Mouse (Mus musculus): Measurements from ENCODE around the gene Slc6a11. TPM values are rescaled to one million over a fixed set of nuclear protein-coding genes. Genes with fewer than 3 reads are reported as not detected.

Slc6a11 gene
- polyA plus RNA-seq, 1 experiment, result 0.30 TPM

DNA sequence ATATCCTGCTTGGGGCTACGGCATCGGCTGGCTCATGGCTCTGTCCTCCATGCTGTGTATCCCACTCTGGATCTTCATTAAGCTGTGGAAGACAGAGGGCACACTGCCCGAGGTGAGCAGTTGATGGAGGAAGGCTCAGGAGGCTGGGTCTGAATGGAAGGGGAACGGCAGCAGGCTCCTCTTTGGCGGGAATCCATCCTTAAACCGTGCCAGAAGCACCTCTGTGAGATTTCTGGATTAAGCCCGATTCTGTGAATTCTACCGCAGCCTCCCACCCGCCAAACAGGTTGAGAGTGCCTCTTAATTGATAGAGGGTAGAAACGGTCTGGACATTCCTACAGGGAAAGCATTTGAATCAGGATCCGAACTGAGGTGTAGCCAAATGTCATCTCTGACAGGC, 114.6 kb downstream of the Slc6a11 start:
- Histone ChIP-seq H3K4me1 (ENCODE audit: control insufficient read depth, insufficient read depth, insufficient read length, low read length) (no peaks in the 10 kb centered on the region), H3K27me3 (ENCODE audit: control insufficient read depth, insufficient read depth, low read length) (no peaks in the 10 kb centered on the region), H3K36me3 (ENCODE audit: control insufficient read depth, insufficient read depth, low read length) (no peaks in the 10 kb centered on the region), H3K4me3 (ENCODE audit: low read depth, low read length) (no peak overlapping the region), H3K27ac (ENCODE audit: insufficient read depth, low read depth, low read length) (no peak overlapping the region)
- TF ChIP-seq CTCF (IDR thresholded peaks at IDR 0.05; ENCODE audit: extremely low read depth, insufficient read length, insufficient replicate concordance, low read depth, low read length), result no peak
- no peak for TF ChIP-seq POLR2A (IDR thresholded peaks at IDR 0.05; ENCODE audit: low read depth, low read length)
- WGBS, result 72% methylated on average over 11 of the region's 11 CpGs

DNA sequence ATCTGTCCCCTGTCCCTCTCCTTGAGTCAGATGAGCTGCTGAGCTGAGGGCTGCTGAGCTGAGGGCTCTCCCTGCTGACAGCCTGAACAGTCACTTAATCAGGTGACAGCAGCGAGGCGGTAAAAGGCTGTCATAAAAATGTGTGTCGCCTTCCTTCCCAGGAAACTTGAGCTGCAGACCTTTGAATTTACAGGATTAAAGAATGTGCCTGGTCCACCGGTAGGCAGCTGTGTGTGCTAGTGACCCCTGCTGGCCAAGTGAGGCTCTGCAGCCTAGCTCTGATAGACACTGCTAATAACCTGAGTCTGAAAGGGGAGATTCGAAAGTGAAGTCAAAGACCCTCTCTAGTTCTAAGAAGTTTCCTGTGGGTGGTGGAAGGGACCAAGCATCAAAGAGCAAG, 119.3 kb downstream of the Slc6a11 start:
- Histone ChIP-seq H3K4me1 (ENCODE audit: control insufficient read depth, insufficient read depth, insufficient read length, low read length) (no peaks in the 10 kb centered on the region), H3K27me3 (ENCODE audit: control insufficient read depth, insufficient read depth, low read length) (no peaks in the 10 kb centered on the region), H3K4me3 (ENCODE audit: low read depth, low read length) (no peak overlapping the region), H3K36me3 (ENCODE audit: control insufficient read depth, insufficient read depth, low read length) (no peaks in the 10 kb centered on the region), H3K27ac (ENCODE audit: insufficient read depth, low read depth, low read length) (no peak overlapping the region)
- WGBS, result 2% methylated on average over 5 of the region's 5 CpGs
- TF ChIP-seq CTCF (IDR thresholded peaks at IDR 0.05; ENCODE audit: extremely low read depth, insufficient read length, insufficient replicate concordance, low read depth, low read length) (peak; percentile 92; the same call in 1 of the 2 replicates), POLR2A (IDR thresholded peaks at IDR 0.05; ENCODE audit: low read depth, low read length) (no peak)

DNA sequence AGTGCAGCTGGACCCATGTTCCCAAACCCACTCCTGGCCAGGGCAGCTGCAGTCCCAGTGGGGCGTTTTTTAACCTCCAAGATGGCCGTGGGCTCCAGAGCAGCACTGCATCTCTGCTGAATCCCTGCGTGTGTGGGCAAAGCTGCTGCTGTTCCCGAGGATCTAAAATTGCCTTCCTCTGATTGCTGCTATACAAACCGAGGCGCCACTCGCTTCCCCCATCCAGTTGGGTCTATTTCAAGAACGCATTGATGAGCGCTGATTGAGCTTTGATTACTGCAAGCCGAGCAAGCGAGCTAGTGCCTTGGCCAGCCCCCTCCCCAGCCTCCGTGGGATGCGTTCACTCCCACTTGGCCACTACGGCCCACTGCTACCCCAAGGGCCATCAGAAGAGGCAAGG, 123.9 kb downstream of the Slc6a11 start:
- Histone ChIP-seq H3K27me3 (ENCODE audit: control insufficient read depth, insufficient read depth, low read length) (no peaks in the 10 kb centered on the region), H3K27ac (ENCODE audit: insufficient read depth, low read depth, low read length) (no peak overlapping the region), H3K36me3 (ENCODE audit: control insufficient read depth, insufficient read depth, low read length) (no peaks in the 10 kb centered on the region), H3K4me1 (ENCODE audit: control insufficient read depth, insufficient read depth, insufficient read length, low read length) (no peaks in the 10 kb centered on the region), H3K4me3 (ENCODE audit: low read depth, low read length) (no peak overlapping the region)
- no peak for TF ChIP-seq POLR2A (IDR thresholded peaks at IDR 0.05; ENCODE audit: low read depth, low read length)
- TF ChIP-seq CTCF (IDR thresholded peaks at IDR 0.05; ENCODE audit: extremely low read depth, insufficient read length, insufficient replicate concordance, low read depth, low read length), result no peak
- 79% methylated on average over 14 of the region's 14 CpGs for WGBS

DNA sequence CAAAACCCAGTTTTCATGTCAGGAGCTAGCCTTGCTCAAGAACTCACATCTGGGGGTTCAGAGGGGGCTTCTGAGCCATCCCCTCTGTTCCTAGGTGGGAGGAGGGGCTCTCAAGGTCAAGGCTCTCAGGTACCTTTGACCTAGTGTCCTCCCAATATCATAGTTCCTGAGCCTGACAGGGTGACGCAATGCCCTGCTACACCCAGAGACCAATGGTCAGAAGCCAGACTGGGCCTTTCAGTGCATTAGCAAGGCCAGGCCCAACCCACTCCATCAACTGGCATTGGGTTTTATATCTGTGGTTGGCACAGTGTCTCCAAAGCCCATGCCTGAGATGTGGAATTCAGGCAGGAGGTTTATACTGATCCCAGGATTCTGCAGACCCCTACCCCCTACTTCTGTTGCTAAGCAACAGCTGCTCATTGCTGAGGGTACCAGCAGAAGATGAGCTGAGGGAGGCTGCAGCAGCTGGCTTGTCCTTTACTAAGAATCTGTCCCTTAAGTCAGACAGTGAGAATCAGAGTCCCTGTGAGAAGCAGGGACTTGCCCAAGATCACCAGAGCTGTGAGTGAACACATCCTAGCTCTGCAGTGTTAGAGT, 126.8 kb downstream of the Slc6a11 start:
- Histone ChIP-seq H3K4me3 (ENCODE audit: low read depth, low read length) (no peak overlapping the region), H3K27me3 (ENCODE audit: control insufficient read depth, insufficient read depth, low read length) (no peaks in the 10 kb centered on the region), H3K27ac (ENCODE audit: insufficient read depth, low read depth, low read length) (no peak overlapping the region), H3K36me3 (ENCODE audit: control insufficient read depth, insufficient read depth, low read length) (no peaks in the 10 kb centered on the region), H3K4me1 (ENCODE audit: control insufficient read depth, insufficient read depth, insufficient read length, low read length) (no peaks in the 10 kb centered on the region)
- 69% methylated on average over 1 of the region's 1 CpGs for WGBS
- TF ChIP-seq POLR2A (IDR thresholded peaks at IDR 0.05; ENCODE audit: low read depth, low read length), result no peak
- TF ChIP-seq CTCF (IDR thresholded peaks at IDR 0.05; ENCODE audit: extremely low read depth, insufficient read length, insufficient replicate concordance, low read depth, low read length), result no peak

DNA sequence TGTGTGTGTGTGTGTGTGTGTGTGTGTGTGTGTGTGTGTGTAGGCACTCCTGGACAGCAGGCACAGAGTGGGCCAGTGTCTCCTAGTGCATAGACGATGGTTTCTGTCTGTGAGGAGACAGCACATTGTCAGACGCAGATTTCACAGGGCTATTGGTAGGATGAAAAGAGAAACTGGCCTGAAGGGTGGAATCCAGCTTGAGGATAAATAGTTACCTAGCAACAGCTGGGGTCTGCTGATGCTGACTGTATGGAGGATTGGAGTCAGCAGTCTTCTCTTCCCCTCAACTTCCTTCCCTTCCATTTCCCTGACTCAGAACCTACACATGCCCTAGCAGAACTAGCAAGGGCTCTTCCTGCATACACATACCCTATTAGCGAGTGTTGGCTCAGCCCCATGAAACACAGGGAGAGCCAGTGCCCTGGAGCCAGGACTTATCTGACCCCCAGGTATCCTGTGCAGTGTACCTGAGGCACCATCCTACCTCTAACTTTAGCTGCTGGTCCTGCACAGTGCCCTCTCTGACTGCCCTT, 127.7 kb downstream of the Slc6a11 start:
- no peak overlapping the region for H3K27ac ChIP-seq (ENCODE audit: insufficient read depth, low read depth, low read length)
- TF ChIP-seq POLR2A (IDR thresholded peaks at IDR 0.05; ENCODE audit: low read depth, low read length) (no peak), CTCF (IDR thresholded peaks at IDR 0.05; ENCODE audit: extremely low read depth, insufficient read length, insufficient replicate concordance, low read depth, low read length) (no peak)
- H3K4me1 ChIP-seq (ENCODE audit: control insufficient read depth, insufficient read depth, insufficient read length, low read length), result no peaks in the 10 kb centered on the region
- 67% methylated on average over 3 of the region's 3 CpGs for WGBS
- H3K4me3 ChIP-seq (ENCODE audit: low read depth, low read length), result no peak overlapping the region
- no peaks in the 10 kb centered on the region for H3K27me3 ChIP-seq (ENCODE audit: control insufficient read depth, insufficient read depth, low read length)
- H3K36me3 ChIP-seq (ENCODE audit: control insufficient read depth, insufficient read depth, low read length), result no peaks in the 10 kb centered on the region

DNA sequence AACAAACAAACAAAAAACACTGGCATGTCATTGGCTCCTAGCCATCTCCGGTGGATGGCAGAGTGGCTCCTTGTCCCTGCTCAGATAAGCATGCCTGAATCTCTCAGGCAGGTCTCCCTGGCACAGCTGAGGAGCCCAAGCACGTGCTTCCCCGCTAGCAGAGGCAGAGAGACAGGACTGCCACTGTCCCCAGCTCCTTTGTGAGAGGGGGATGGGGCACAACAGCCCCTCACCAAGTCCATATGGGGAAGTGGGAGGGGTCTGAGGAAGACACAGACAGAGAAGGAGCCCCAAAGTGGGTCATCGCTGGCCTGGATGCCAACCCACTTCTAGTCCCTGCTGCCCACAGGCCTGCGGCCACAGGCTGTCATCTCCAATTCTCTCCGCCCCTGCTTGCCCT, 130.6 kb downstream of the Slc6a11 start:
- Histone ChIP-seq H3K4me1 (ENCODE audit: control insufficient read depth, insufficient read depth, insufficient read length, low read length) (peaks cover 3% of the 10 kb centered on the region; the same call in 1 of the 2 replicates), H3K27ac (ENCODE audit: insufficient read depth, low read depth, low read length) (no peak overlapping the region), H3K36me3 (ENCODE audit: control insufficient read depth, insufficient read depth, low read length) (no peaks in the 10 kb centered on the region), H3K4me3 (ENCODE audit: low read depth, low read length) (no peak overlapping the region), H3K27me3 (ENCODE audit: control insufficient read depth, insufficient read depth, low read length) (no peaks in the 10 kb centered on the region)
- TF ChIP-seq CTCF (IDR thresholded peaks at IDR 0.05; ENCODE audit: extremely low read depth, insufficient read length, insufficient replicate concordance, low read depth, low read length) (no peak), POLR2A (IDR thresholded peaks at IDR 0.05; ENCODE audit: low read depth, low read length) (no peak)
- whole genome bisulfite sequencing, result 62% methylated on average over 6 of the region's 6 CpGs

DNA sequence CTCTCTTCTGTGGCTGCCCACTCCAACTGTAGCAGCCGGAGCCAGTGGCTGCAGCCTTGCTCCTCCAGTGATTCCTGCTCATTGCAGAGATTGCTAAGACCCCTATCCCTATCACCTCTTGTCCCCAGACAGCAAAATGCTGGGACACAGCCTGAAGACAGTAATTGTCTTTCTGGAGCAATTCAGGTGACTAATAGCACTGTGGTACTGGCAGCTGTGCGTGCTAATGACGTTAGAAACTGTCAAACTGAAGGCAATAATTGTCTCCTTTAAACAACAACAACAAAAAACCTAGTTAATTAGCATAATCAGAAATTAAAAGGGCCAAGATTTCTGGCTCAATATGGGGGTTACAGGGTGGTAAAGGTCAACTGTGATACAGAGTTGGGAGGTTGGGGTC, 133.0 kb downstream of the Slc6a11 start:
- peaks cover 3% of the 10 kb centered on the region; the same call in 1 of the 2 replicates for H3K4me1 ChIP-seq (ENCODE audit: control insufficient read depth, insufficient read depth, insufficient read length, low read length)
- H3K4me3 ChIP-seq (ENCODE audit: low read depth, low read length), result no peak overlapping the region
- 30% methylated on average over 3 of the region's 3 CpGs for WGBS
- TF ChIP-seq POLR2A (IDR thresholded peaks at IDR 0.05; ENCODE audit: low read depth, low read length) (no peak), CTCF (IDR thresholded peaks at IDR 0.05; ENCODE audit: extremely low read depth, insufficient read length, insufficient replicate concordance, low read depth, low read length) (no peak)
- no peaks in the 10 kb centered on the region for H3K36me3 ChIP-seq (ENCODE audit: control insufficient read depth, insufficient read depth, low read length)
- no peaks in the 10 kb centered on the region for H3K27me3 ChIP-seq (ENCODE audit: control insufficient read depth, insufficient read depth, low read length)
- H3K27ac ChIP-seq (ENCODE audit: insufficient read depth, low read depth, low read length), result no peak overlapping the region

All from small intestine, adult 2 months (tissue).